Mouse (Mus musculus) neutrophil, adult 65 days (primary cell): ENCODE results near the gene Six6. TPM values are rescaled to one million over a fixed set of nuclear protein-coding genes. Genes with fewer than 3 reads are reported as not detected.

Source experiments
- total RNA-seq: library from RNA; stranded (reverse); gene quantifications from 2 replicates; pipeline ENCODE4 v1.2.4, GENCODE M21; 2023

Six6 gene
- not detected in 2 replicates for total RNA-seq

GRCm38 (mm10) chr12:72939616-72940015 lies at the start of gene Six6:
Six6 (plus strand) TSS chr12:72939892.

GRCm38 (mm10) chr12:72940071-72940821 lies 554 bp downstream of the Six6 start, which contains the start of gene 4930447C04Rik:
4930447C04Rik (minus strand) TSS chr12:72940774.

Other genes starting within 250 kb of the Six6 start
- 115 and 131 TPM in 2 replicates for gene Ppm1a, start 182.4 kb upstream of the Six6 start, total RNA-seq
- not detected in 2 replicates for gene 4930447C04Rik, start 882 bp downstream of the Six6 start, total RNA-seq
- gene Six1, start 114.0 kb downstream of the Six6 start, total RNA-seq = not detected in 2 replicates
- 0.09 TPM in 1 of 2 replicates, not detected in the other for gene Six4, start 173.6 kb downstream of the Six6 start, total RNA-seq
- 5.6 and 7.4 TPM in 2 replicates for gene Mnat1, start 183.8 kb downstream of the Six6 start, total RNA-seq